Mouse (Mus musculus): ENCODE measurements around the gene Mut.

Gene Mut

GRCm38 (mm10) chr17:40934420-40935231 is at the start of gene Mut, which contains the start of gene Cenpq:
Gene Mut, plus strand, starts transcription at chr17:40934685.
Gene Cenpq, minus strand, starts transcription at chr17:40935047.
- DNase-seq (ENCODE audit: low spot score in 2 of 2), result peak; percentile 92

GRCm38 (mm10) chr17:40885155-40885554 is 49.3 kb upstream of the Mut start:
- no peak for DNase-seq (ENCODE audit: low spot score in 2 of 2)

GRCm38 (mm10) chr17:40887849-40888536 is 46.5 kb upstream of the Mut start:
- no peak for DNase-seq (ENCODE audit: low spot score in 2 of 2)

GRCm38 (mm10) chr17:40896863-40897262 is 37.6 kb upstream of the Mut start:
- no peak for DNase-seq (ENCODE audit: low spot score in 2 of 2)

- DNase-seq (ENCODE audit: low spot score in 2 of 2), result no peak
These were observed 34.6 kb upstream of the Mut start for GRCm38 (mm10) chr17:40899783-40900363.

GRCm38 (mm10) chr17:40903345-40903744 is 31.1 kb upstream of the Mut start:
- no peak for DNase-seq (ENCODE audit: low spot score in 2 of 2)

GRCm38 (mm10) chr17:40904056-40904597 is 30.4 kb upstream of the Mut start:
- DNase-seq (ENCODE audit: low spot score in 2 of 2), result no peak

GRCm38 (mm10) chr17:40904721-40905154 is 29.7 kb upstream of the Mut start:
- DNase-seq (ENCODE audit: low spot score in 2 of 2), result no peak

- DNase-seq (ENCODE audit: low spot score in 2 of 2), result no peak
These were observed 20.2 kb upstream of the Mut start, which contains the start of gene Glyatl3 for GRCm38 (mm10) chr17:40914250-40914649. Gene Glyatl3, minus strand, starts transcription at chr17:40914350.

GRCm38 (mm10) chr17:40915499-40915898 is 19.0 kb upstream of the Mut start:
- no peak for DNase-seq (ENCODE audit: low spot score in 2 of 2)

- DNase-seq (ENCODE audit: low spot score in 2 of 2), result no peak
These were observed 500 bp upstream of the Mut start for GRCm38 (mm10) chr17:40933985-40934384.

GRCm38 (mm10) chr17:40948518-40948917 is 14.0 kb downstream of the Mut start:
- no peak for DNase-seq (ENCODE audit: low spot score in 2 of 2)

GRCm38 (mm10) chr17:40977914-40978313 is 43.4 kb downstream of the Mut start:
- DNase-seq (ENCODE audit: low spot score in 2 of 2), result no peak

GRCm38 (mm10) chr17:40992102-40992501 is 57.6 kb downstream of the Mut start:
- no peak for DNase-seq (ENCODE audit: low spot score in 2 of 2)
